Mouse (Mus musculus) common myeloid progenitor, adult 5-6 weeks (primary cell): ENCODE measurements around the gene Aim2. TPM values are rescaled to one million over a fixed set of nuclear protein-coding genes. Genes with fewer than 3 reads are reported as not detected.

Source experiments
- ATAC-seq: replicated peaks from 2 replicates; pipeline ENCODE4 v1.8.0; 2016; ENCODE audit warnings: low read depth, mild to moderate bottlenecking, moderate TSS enrichment, inconsistent platforms; ENCODE audit not compliant: poor library complexity, severe bottlenecking
- total RNA-seq: library from RNA; stranded (forward); fragments of 200-1000, 187-1606 nt; gene quantifications from 2 replicates; pipeline ENCODE4 v1.2.3, GENCODE M21; 2017

Gene Aim2
- total RNA-seq, 1 experiment from 2014 or later, result 58.6 TPM

DNA sequence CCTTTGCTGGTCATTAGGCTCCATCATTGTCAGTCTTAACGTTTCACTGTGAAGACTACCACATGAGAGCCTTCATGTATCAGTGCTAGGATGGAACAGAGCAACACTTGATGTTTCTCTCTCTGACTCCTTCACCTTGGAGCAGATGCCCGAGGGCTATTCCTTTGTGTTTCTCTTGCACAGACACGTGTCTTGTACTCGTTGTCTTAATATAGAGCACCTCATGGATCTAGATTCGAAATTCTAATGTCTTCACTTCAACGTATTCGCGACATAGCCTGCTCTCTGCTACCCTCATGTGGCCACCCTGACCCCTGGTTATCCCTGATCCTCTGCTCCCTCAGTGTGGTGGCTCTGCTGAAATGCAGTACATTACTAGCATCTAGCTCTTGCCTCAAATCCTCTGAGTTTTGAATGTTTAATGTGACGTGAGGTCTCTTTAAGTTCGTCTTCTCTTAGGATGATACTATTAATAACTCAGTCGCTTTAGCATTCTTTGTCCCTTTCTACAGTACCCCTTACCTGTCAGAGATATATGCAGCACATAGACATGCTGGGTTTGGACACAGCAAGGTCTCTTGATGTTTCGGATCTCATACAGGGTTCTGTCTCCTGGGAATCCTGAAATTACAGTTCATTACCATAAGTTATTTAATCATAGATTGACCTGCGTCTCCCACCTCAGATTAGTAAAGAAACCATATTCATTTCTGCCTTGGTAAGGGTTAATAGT, 26.9 kb downstream of the Aim2 start:
- ATAC-seq, result peak; percentile 98

DNA sequence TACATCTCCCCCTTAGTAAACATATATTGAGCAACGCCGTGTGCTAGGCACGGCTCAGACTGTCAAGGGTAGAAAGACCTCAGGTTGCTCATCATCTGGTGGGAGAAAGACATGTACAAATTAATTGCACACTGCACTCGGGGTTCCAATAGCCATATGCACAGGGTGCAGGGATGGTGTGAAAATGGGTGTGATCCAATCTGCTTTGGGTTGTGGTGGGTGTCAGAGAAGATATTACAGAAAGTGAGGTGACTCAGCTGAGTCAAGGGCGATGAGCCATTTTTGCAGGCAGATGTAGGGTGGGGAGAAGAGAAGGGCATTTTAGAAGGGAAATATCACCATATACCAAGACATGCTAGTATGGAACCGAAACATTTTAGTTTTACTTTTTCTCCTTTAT, 30.8 kb downstream of the Aim2 start:
- no peak for ATAC-seq

DNA sequence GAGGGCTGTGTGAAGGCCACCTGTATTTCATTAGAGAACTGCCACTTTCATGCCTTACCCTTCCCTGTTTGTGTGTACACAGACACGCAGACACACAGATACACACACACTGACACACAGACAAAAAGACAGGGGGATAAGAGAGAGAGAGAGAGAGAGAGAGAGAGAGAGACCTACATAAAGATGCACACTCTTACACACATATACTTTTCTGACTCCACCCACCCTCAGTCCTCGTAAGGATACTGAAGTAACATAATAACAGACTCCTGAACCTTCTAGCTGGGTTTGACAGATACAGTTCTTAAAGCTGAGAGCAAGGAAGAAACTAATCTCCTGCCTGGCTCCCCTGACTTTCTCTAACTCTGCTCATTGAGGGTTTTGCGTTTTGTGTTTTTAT, 38.8 kb downstream of the Aim2 start:
- ATAC-seq, result no peak

DNA sequence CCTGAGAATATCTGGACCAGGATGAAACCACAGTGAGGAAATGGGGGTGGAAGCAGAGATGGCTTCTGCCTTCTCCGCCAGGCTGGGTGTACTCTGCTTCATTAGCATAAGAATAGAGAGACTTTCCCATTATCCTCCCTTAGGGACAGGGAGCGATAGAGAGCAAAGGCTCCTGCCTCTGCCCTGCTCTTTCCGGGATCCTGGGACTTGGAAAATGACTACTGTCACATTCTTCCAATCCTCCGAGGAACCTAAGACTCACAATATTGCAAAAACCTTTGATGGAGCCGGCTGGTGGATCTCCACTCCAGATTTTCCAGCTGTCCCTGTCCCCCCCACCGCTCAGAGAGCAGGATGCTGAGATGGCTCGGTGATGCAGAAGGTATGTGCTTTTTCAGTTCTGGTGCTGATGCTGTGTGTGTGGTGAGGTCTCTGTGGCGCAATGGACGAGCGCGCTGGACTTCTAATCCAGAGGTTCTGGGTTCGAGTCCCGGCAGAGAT, 39.3 kb downstream of the Aim2 start:
- no peak for ATAC-seq

DNA sequence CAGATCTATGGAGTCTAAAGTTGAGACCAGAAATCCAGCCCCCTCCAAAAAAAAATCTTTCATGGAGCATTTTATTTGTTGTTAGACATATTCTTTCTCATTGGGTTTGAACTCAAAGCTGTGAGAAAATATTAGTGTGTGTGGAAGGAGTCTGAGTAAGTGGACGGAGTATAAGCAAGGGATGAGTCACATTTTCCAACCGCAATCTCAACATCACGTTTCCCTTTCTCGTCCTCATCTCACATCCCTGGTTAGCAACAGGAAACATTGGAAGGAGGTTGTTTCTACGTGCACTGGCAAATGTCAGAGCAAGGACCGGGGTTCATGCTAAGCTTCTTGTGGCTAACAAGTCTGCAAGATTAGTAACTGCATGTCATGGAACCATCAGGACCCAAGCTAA, 41.1 kb downstream of the Aim2 start:
- 0 out of 2 replicates have a peak, but pooled peaks have one; percentile 36 for ATAC-seq

DNA sequence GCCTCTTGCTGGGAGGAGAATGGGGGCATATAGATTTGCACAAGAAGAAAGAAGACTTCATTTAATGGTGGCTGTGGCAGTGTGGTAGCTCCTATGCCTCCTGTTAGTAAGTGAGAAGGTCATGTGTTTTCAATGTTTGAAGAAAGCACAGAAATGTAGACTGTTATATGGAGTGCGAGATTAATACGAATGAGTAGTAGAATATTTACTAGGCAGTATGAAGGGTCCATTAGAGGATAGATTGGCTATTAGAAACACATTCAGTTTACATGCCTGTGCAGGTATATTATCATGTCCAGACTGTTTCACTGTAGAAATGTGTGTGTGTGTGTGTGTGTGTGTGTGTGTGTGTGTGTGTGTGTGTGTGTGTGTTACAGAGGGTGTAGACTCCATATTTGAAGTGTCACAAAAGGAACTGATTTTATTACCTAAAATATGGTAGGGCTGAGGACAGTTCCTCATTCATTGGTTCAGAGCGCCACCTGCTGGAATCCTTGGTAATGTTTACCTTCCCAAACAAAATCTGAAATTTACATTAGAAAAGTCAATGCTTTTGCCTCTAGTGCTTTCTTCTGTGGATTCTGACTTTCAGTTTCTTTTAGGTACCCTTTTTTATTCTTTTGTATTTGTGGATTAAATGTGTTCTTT, 47.8 kb downstream of the Aim2 start:
- ATAC-seq, result peak; percentile 85

DNA sequence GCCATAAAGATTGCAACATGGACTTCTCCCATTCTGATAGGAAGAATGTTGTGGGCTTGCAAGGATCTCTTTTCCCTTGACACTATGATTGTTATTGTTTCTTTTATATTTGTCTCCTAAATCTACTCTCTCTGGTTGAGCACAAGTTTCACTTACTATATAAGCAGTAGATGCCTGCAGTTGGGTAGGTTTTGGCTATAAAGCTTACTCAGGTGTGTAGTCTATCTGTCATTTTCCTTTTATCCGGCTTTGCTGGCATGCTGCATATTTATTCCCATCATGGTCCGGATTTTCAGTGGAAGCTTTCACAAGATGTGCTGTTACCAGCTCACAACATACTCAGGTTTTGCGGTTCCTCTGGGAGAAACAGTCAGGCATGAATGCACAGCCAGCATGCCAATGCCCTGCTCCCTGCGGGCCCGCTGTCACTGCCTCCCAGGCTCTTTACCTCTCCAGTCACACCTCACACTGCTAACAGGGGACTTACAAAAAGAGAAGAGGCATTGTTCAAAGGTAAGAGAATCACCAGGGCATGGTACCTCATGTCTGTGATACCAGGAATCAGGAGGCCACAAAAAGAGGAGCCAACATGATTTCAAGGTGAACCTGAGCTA, 54.1 kb downstream of the Aim2 start:
- ATAC-seq, result no peak

DNA sequence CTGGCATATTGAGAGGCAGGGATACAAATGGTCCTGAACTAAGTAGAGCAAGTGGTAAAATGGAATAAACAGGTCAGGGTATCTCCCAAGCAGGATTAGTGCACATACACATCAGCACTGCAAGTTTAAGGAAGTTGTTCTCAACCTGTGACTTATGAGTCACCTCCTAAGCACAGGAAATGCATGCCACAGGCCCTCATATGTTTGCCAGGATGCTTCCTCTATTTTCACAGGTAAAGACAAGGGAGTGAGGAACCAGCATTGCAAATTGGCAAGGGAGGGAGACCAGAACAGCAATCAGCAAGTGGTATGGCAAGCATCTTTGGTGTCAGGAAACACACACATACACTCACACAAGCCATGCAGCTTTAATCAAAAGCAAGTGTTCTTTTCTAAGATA, 58.4 kb downstream of the Aim2 start:
- peak; percentile 96 for ATAC-seq

DNA sequence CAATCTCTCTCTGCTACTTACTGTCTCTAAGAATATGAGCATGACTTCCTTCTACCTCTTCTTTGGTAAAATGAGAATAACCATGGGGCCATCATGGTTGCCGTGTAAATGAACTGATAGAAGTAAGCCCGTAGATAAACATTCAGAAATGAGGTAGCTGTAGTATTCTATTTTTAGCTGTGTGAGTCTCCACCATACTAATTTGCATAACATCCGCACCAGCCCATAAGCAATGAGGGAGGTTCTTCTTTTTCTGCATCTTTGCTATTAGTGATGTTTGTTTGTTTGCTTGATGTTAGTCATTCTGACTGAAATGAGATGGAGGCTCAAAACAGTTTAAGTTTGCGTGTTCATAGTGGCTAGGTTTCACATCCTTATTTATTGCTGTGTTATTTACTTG, 61.2 kb downstream of the Aim2 start:
- peak; percentile 51 for ATAC-seq

DNA sequence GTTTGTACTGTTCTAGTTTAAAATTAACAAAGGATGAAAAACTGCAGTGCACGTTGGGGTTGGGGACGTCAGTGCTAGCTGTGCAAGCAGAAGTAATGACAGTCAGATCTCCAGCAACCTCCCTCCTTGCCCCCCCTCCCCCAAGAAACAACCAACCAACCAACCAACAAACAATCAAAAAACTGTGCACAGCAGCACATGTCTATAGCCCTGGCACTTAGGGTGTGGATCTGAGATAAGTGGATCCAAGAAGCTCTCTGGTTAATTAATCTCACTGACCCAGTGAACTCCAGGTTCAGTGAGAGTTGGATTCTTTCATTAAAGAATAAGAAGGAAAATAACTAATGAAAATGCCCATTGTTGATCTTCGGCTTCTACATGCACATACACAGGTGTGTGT, 64.0 kb downstream of the Aim2 start:
- ATAC-seq, result no peak

DNA sequence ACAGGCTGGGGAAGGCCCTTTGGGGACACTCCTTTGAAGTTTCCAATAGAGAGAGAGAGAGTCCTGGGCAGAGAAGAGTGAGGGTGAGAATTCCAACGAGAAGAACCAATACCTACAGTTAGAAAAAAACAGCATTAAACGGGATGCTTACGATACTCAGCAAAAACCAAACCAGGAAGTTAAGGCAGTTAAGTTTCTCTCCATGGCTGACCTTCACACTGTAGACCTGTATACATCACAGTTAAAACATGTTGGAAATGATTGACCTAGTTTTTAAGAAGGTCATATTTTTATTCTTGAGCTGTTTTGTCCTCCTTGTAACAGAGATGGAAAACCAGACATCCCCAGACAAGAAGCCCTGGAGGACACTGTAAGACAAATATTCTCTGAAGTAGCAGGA, 67.8 kb downstream of the Aim2 start:
- no peak for ATAC-seq

DNA sequence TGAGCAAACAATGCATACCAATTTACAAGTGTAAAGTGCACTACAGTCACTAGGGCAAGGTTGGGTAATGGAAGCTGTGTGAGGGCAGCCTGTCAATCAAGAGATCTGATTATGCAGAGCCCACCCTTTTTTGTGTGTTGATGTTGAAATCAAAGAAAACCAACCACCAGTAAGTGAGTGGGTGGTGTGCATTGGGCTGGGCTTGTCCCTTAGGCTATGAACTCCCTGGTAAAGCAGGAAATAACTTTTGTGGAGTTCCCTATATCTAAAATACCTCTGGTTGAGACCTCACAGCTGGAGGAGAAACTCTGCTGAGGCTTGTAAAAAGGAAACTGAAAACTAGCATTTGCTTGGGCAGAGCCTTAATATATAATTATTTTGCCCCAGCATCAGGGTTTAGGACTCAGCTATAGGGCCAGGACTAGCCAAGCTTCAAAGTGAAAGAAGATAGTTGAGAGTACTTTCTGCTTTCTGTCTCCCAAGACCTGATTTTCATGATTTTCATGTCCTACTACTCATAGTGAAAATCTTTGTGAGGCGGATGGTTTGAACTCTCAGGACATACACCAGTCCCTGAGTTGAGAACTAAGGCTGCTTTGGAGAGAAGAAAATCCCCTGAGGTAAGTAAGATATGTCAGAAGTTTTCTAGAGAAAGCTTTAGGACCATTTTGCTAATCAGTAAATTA, 68.4 kb downstream of the Aim2 start:
- ATAC-seq, result peak; percentile 82

DNA sequence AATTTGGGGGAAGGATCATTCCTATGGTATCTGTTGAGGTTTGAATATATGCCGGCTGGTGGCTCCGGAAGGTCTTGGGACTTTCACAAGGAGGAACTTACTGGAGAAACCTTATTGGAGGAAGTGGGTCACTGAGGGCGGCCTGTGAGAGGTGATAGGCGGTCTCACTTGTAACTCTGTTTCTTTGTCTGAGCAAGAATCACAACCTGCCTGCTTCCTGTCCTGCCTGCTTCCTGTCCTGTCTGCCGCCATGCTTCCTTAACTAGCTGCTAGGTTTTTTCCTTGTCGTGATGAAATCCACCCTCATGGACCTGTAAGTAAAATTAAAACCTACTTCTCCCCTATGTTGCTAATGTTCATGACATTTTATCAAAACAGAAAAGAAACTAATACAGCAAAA, 69.7 kb downstream of the Aim2 start:
- ATAC-seq, result peak; percentile 95

DNA sequence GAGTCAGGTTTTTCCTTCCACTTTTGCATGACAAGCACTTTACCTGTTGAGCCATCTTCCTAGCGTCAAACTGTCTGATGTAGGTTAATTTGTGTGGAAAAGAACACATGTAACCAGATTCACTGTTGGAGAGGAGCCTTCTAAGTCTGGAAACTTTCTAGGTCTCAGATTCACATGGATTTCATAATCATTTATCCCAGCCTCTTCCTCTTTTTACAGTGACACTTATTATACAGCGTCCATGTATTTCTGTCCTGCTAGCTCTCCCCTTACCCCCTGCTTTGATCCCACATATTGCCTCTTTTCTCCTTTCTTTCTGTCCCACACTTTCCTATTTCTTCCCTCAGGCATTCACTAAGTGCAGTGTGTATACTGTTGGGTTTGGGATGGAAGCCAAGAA, 75.7 kb downstream of the Aim2 start:
- ATAC-seq, result peak; percentile 51

DNA sequence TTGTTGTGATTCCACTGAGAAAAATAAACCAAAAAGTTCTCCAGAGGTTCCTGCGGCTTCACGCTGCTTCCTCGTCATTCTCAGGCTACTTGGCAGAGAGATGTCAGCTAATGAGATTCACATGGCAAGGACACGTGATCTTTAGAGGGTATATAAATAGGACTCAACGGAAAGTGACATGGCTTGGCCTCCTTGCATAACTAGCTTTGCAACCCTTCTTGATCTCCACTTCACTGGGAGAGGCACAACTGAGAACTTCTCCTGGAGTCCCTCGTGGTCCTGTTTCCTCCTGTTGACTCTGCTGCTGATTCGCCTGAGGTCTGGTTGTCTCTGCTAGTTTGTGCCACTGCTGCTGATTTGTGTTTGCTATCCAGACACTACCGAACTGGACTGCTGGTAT, 76.7 kb downstream of the Aim2 start:
- peak; percentile 39 for ATAC-seq

DNA sequence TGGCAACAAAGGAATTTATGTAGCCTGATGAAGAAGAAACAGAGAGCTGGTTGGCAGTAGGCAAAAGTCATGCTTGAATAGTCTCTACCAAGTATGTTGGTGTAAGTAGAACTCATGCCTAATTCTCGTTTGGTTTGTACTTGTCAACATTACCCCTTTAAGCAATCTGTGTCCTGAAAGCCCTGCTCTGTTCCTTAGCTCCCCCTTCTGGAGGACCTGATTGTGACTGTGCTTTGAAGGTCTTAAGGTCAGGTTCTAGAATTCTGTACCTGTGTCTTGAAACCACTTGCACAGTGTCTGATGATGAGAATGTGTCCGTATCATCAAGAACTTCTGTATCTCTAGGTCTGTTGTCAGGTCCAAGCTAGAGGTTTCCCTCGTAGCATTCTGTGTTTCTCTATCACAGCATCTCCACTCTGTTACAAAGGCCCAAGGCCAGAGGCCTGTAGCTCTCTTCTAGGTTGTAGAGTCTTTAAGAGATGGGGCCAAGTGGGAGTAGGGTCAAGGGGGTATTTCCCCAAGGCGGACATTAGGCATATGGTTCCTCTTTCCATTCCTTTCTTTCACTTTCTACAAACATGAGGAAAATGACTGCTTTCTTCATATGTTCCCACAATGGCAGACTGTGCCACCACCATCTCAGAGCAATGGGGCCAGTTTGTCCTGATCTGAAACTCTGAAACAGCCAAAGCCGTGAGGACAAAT, 79.5 kb downstream of the Aim2 start:
- peak; percentile 55 for ATAC-seq

DNA sequence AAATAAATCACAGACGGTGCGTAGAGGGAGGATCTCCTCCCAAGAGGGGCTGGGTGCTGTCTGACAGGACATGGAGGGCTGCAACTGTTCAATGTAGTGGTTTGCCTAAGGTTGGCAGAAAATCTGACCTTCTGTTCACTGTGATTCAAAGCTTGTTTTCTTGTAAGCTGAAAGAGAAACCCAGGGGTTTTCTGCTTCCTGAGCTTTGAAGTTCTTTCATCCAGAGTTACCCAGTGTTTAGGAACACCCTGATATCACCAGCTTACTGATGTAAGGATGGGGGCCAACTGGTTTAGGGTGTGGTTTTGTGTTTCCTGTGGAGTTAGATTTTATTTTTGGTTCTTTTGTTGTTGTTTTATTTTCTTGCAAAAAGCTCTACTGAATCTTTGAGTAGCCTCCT, 81.7 kb downstream of the Aim2 start:
- ATAC-seq, result no peak

DNA sequence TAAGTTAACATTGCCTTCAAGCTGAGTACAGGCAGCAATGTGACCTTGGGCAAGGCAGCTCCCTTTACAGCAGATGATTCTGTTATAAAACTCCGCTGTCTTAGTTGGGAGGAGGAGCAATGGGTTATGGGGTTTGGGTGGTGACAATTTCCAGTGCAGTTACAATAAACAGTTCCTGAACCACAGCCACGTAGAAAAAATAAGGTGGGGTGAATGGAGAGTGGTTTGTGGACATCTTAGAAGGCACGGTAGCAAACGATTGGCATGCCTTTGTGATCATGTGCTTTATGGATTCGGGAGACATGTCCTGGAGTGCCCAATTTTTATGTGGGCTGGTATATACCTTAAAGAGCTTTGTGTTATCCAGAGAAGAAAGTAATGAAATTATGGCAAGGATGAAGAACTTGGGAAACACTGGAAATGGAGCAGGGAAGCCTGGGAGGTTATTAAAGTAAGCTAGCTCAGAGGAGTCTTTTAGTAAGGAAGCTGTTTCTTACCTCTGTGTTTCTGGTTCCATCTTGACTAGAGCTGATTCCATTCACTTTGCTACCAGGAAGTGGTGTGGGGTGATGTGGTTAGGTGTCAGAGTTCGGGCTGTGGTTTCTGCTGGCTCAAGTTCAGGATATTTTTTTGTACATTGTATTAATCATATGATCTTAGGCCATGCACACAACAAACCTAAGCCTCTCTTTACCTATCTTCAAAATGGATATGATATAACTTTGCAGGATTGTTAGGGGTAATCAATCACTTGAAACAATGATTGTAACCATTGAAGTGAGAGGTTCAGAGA, 86.7 kb downstream of the Aim2 start:
- peak; percentile 72 for ATAC-seq

DNA sequence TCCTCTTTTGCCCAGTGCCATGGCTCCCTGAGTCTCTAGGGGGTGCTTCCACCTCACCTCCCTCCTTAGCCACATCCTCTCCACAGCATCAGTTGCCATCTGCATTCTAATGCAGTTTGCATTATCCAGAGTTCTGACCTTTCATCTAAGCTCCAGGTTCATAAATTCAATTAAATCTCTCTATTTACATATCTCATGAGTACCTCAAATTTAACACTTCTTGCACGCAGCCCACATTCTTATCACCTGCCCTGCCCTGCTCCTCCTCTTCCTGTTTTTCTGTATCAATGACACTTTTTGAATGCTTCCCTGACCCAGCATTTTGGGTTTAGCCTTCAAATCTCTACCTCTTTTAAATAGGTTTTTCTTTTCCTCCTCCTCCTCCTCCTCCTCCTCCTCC, 90.0 kb downstream of the Aim2 start:
- peak; percentile 33; the same call in 1 of the 2 replicates for ATAC-seq
